Mouse (Mus musculus) heart, adult 9 months (tissue): ENCODE results near the gene Frem1.

Experiments used
- DNase-seq, 2 experiments: peaks; one replicate each; pipeline ENCODE4 v3.0.0; 2022; ENCODE audit warnings: low spot score in 2 of 2

The Frem1 gene

GRCm38 (mm10) chr4:82930079-82930478, 122.1 kb downstream of the Frem1 start:
- DNase-seq: no peak

GRCm38 (mm10) chr4:82921962-82922361, 130.2 kb downstream of the Frem1 start:
- no peak for DNase-seq

DNA sequence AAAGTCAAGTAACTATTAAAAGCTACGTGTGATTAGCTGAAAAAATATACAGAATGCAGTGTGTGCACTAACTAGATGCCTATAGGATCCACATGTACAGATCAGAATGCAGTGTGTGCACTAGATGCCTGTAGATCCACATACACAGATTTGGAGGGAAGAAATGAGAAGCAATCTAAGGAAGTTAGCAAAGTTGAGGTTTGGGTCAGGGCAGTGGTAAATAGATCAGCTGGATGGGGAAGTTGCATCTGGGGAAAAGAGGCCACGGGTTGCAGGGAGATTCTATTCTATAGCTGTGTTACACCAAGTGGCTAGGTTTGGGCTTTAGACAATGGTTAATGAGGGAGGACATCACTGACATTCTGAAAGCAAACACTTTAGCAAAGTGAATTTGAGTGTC, 133.5 kb downstream of the Frem1 start:
- DNase-seq: no peak

- DNase-seq: no peak
Observed at GRCm38 (mm10) chr4:82916678-82917050, 135.5 kb downstream of the Frem1 start.

DNA sequence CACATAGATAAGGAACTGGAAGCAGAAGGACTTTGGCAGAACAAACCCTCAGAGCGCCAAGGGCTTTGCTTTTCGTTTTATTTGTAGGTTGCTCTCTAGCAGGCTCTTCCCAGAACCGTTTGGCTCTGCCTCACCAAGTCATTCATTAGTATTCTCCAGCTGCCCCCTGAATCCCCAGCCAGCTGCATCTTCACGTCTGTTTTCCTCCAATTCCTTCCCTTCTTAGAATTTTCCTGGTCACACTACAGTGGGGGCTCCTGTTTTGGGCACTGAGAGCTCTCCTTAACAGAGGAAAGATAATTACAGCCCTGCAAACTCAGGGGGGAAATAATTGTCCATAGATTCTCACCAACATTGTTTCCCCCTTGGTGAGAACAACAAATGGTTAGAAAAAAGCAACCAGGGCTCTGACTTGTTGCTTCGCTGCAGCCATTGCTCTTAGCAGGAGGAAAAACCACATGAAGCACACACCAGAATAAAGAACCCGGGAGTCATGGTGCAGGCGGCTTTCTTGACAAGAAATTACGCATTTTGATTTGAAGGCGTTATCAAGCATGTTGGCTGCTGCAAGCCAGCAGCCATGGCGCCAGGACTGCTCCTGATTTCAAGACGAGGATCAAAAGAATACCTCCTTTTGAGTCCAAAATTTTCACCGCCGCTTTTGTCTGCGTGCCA, 136.0 kb downstream of the Frem1 start:
- DNase-seq: peak; percentile 6 to 24

DNA sequence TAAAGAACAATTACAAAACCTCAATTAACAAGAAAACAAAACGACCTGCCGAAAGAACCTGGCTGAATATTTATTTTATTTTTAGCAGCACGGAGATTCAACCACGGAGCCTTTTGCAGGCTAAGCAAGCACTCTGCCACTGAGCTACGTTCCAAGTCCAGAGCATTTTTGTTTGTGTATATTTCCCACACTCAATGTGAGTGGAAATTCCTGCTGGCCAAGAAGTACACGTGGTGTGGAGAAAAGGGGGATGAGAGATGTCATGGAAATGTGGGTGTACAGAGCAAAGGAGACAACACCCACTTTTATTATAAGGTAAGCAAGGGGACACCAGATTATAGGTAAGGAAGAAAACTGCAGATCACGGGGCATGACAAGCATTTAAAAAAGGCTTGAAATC, 136.6 kb downstream of the Frem1 start:
- peak; percentile 2 to 3 for DNase-seq

- no peak for DNase-seq
Observed at GRCm38 (mm10) chr4:82914601-82915143, 137.5 kb downstream of the Frem1 start.

DNA sequence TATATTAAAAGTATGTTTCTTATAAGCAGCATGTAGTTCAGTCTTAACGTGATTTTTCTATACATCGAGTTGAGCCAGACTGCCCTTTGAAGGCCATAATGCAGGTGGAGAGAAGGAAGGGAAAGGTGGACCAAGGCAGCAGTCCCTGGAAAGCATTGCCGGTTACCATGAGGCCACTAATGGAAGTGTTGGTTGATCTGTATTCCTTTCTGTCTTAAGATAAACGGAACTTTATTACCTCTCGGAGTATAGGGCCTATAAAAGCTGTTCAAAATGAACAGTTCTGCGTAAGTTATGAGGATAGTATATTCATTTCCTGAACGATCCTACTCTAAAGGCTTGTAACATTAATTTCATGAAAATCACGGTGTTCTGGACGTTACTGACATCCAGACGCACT, 156.9 kb downstream of the Frem1 start:
- DNase-seq: no peak

- no peak for DNase-seq
Observed at GRCm38 (mm10) chr4:82892247-82892646, 159.9 kb downstream of the Frem1 start.

DNA sequence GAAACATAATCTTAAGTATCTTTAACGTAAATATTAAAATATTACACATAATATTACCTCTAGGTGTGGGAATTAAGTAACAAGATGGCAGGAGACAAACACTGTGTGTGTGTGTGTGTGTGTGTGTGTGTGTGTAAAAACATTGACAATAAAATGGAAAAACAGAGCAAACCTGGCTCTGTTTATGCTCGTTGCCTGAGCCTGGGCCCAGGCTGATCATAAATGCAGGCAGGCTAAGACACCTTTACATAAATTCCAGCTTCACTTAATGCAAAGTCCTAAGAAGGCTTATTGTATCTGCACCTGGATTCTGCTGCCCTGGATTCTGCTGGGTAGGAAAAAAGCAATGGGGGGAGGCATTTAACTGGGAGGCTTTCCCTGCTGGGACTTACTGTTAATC, 160.6 kb downstream of the Frem1 start:
- no peak for DNase-seq

- no peak for DNase-seq
Observed at GRCm38 (mm10) chr4:82891049-82891448, 161.1 kb downstream of the Frem1 start.

GRCm38 (mm10) chr4:82890585-82890984, 161.6 kb downstream of the Frem1 start:
- DNase-seq: no peak

- DNase-seq: no peak
Observed at GRCm38 (mm10) chr4:82886148-82886547, 166.0 kb downstream of the Frem1 start.

DNA sequence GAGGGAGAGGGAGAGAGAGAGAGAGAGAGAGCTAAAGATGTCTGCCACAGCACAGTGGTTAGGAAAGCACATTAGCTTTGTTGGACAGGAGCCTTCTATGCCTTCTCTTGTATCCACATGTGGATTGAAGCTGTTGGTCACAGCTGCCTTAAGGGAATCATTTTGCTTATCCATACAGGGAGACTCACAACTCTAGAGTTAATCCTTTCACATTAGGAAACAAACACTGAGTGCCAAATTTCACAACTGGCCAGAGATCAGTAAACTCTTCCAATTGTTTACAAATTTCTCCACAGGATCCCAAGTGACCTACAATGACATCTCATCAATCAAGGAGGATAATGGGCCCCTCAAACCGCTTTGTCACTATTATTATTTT, 166.6 kb downstream of the Frem1 start:
- DNase-seq: no peak

DNA sequence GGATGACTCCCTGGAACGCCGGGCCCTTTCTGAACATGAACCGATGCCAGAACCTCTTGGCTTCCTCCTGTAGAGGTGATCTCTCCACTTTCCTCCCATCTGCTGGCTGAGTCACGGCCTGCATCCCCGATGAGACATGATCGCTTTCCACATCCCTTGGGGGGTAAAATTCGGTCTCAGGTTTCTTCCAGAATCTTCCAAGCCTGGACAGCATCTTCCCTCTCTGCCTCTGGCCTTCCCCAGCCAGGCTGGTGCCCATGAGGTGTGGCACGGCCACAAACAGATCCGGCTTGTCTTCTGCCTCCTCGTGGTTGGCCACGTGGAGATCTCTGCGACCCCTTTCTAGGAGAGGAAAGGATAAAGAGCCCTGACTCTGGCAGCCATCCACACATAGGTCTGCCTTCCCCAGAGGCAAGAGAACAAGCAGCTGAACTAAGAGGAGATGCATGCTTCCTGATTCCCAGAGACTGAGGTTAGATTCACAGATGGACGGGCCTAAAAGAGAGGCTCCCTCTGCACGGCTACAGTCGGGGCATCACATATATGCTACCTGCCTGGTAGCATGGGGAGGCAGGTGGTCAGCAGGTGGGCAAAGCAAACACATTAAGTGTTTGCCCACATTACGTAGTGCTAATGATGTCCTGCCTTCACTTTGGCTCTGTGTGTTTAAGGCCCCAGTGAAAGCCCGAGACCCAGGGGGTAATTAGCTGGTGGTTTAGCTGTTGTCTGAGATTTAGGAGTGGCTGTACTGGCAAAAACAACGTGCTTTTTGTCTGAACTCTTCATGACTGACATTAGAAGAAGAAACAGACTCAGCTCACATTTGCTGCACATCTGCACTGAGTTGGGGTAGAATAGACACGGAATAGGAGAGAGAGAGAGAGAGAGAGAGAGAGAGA, 167.3 kb downstream of the Frem1 start, which contains the start of gene Cer1:
Gene Cer1 (minus strand): TSS at position 513 of the 899 bp plus-strand sequence.
- DNase-seq: peak in 1 of 2 experiments; percentile 4

DNA sequence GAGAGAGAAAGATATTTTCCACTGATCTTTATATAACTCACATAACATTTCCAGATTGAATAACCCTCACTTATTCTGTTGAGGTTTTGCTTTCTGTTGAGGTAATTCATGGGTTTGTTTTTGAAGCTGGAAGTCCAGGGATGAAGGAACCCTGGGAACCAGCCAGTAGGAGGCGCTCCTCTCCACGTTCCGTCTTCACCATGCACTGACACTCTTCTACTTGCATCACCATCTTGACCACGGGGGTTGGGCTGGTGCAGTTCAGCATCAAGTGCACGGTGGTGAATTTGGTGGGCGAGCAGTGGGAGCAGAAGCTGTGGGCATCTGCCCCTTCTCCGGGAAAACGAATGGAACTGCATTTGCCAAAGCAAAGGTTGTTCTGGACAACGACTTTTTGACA, 169.6 kb downstream of the Frem1 start:
- no peak for DNase-seq

- no peak for DNase-seq
Observed at GRCm38 (mm10) chr4:82881366-82881765, 170.8 kb downstream of the Frem1 start.

DNA sequence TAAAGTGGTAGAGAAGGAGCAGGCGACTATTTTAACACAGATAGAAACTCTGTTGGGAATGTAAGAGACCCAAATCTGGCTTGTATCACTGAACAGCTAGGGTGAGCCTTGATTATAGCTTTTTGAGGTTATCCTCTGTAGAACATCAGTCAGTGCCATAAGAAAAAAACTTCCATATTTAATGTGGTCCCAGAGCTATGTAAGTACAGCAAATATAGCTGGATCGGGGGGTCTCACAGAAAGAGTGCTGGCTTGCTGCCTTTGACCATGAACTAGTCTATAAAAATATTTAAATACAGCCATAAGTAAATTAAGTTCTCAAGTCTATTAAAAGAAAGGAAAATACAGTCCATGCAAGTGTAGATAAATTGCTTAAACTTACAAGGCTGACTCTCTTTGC, 171.9 kb downstream of the Frem1 start:
- DNase-seq: no peak

GRCm38 (mm10) chr4:82879152-82879551, 173.0 kb downstream of the Frem1 start:
- no peak for DNase-seq

GRCm38 (mm10) chr4:82876656-82877055, 175.5 kb downstream of the Frem1 start:
- no peak for DNase-seq

GRCm38 (mm10) chr4:82875532-82875931, 176.6 kb downstream of the Frem1 start:
- no peak for DNase-seq

- no peak for DNase-seq
Observed at GRCm38 (mm10) chr4:82874791-82875190, 177.3 kb downstream of the Frem1 start.

- DNase-seq: no peak
Observed at GRCm38 (mm10) chr4:82872548-82872947, 179.6 kb downstream of the Frem1 start.
